Mouse (Mus musculus) hindbrain, embryonic 16.5 days (tissue): Measurements from ENCODE around the gene Dhps. TPM values are rescaled to one million over a fixed set of nuclear protein-coding genes. Genes with fewer than 3 reads are reported as not detected.

ENCODE experiments used
- ATAC-seq: fragments of 200-750 bp; cut with Nextera tagmentation; 2 replicates; pipeline ENCODE4 v1.8.0; 2017; ENCODE audit warnings: moderate TSS enrichment, moderate library complexity
- H3K27ac ChIP-seq: fragments of 300-500 bp; sonication (generic); 2 replicates; pipeline ENCODE4 v1.5.1; 2014; ENCODE audit warnings: low read depth, mild to moderate bottlenecking, control low read depth, low read length, moderate library complexity
- H3K27me3 ChIP-seq: fragments of 300-500 bp; sonication (generic); replicated peaks from 2 replicates; pipeline ENCODE4 v1.6.1; 2014; ENCODE audit warnings: low read length; ENCODE audit not compliant: control insufficient read depth, insufficient read depth
- H3K36me3 ChIP-seq: fragments of 300-500 bp; sonication (generic); 2 replicates; pipeline ENCODE4 v1.6.1; 2014; ENCODE audit warnings: mild to moderate bottlenecking, low read length, moderate library complexity, mixed read lengths; ENCODE audit not compliant: control insufficient read depth, insufficient read depth
- H3K4me1 ChIP-seq: fragments of 300-500 bp; sonication (generic); 2 replicates; pipeline ENCODE4 v1.6.1; 2014; ENCODE audit warnings: low read depth, low read length; ENCODE audit not compliant: control insufficient read depth, insufficient read depth
- H3K4me2 ChIP-seq: fragments of 300-500 bp; sonication (generic); 2 replicates; pipeline ENCODE4 v1.6.1; 2014; ENCODE audit warnings: mild to moderate bottlenecking, low read length, control low read depth, moderate library complexity
- H3K4me3 ChIP-seq: fragments of 300-500 bp; sonication (generic); 2 replicates; pipeline ENCODE4 v1.5.1; 2014; ENCODE audit warnings: mild to moderate bottlenecking, low read length, control low read depth, moderate library complexity
- H3K9ac ChIP-seq: fragments of 300-500 bp; sonication (generic); 2 replicates; pipeline ENCODE4 v1.6.1; 2014; ENCODE audit warnings: low read depth, mild to moderate bottlenecking, control low read depth, low read length, moderate library complexity
- H3K9me3 ChIP-seq: fragments of 300-500 bp; sonication (generic); 2 replicates; pipeline ENCODE4 v1.6.1; 2014; ENCODE audit warnings: mild to moderate bottlenecking, low read length, moderate library complexity; ENCODE audit not compliant: control insufficient read depth
- WGBS: fragments of 180-500 bp; shearing (Covaris S2); extraction: QIAGEN DNeasy Blood & Tissue Kit; methylation state at CpG from one replicate; pipeline ENCODE4 v1.1.7; 2014; 5-methylcytosine and 5-hydroxymethylcytosine counted together
- polyA plus RNA-seq: library from polyadenylated mRNA; unstranded; fragments of >200 nt; fragmentation: Nextera tagmentation; extraction: Ambion mirVana; gene quantifications from 2 replicates; pipeline ENCODE4 v1.2.1, GENCODE M21; 2015

Dhps gene
- 112 and 119 TPM in 2 replicates for polyA plus RNA-seq

DNA sequence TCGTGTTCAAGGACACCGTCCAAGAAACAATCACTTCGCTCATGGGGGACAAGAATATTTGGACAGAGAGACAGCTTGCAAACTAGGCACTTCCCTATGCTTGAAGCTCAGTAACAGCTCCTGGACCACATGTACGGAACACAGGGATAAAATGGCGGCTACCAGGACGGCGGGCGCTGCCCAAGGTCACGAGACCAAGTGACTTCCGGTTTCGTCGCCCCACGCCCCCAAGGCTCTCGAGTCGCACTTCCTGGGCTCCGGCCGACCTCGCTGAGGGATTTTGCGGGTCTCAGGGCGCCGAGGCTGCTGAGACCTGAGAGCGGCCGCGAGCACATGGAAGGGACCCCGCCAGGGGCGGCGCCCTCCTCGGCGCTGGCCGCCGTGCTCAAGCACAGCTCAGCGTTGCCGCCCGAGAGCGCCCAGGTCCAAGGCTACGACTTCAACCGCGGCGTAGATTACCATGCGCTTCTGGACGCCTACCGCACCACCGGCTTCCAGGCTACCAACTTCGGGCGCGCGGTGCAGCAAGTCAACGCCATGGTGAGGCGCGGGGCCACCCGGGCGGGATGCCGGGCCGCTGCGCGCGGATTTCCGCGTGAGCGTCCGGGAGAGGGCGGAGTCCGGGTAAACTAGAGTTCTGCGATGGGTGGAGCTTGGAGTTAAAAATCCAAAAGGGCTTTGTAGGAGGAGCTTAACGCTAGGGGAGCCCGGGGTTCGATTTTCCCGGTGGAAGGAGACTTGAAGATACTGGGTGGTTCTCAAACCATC, at the start of gene Dhps:
Gene Dhps (plus strand): TSS at position 244 of the 768 bp plus-strand sequence.
- Histone ChIP-seq H3K27me3 (no peaks in the 10 kb centered on the region), H3K4me1 (peaks cover 16% of the 10 kb centered on the region), H3K4me2 (peak within 1 kb of the TSS; percentile 88), H3K9me3 (no peaks in the 10 kb centered on the region), H3K27ac (peak within 1 kb of the TSS; percentile 93), H3K36me3 (peaks cover 23% of the 10 kb centered on the region), H3K4me3 (peak within 1 kb of the TSS; percentile 90), H3K9ac (peak within 1 kb of the TSS; percentile 86)
- ATAC-seq, result peak; percentile 91
- 0% methylated on average over 68 of the region's 68 CpGs for WGBS

DNA sequence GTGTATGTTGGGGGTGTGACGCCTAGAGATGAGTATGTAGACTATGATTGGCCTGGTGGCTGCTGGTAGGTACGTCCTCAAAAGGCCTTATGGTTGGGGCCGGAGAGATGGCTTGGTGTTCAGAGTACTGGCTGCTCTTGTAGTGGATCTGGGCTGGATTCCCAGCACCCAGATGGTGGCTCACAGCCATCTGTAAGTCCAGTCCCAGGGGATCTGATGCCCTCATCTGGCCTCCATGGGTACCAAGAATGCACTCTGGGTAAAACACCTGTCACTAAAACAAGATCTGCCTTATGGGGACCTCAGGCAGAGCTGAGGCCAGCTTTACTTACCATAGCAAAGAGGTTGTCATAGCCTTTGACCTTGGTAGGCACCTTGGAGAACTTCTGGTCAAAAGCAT, 47.7 kb upstream of the Dhps start:
- H3K9ac ChIP-seq, result no peak overlapping the region
- H3K9me3 ChIP-seq, result no peaks in the 10 kb centered on the region
- 86% methylated on average over 3 of the region's 3 CpGs for WGBS
- no peak for ATAC-seq
- H3K36me3 ChIP-seq, result peaks cover 13% of the 10 kb centered on the region
- peak overlapping the region; percentile 90 for H3K4me3 ChIP-seq
- H3K27ac ChIP-seq, result no peak overlapping the region
- H3K27me3 ChIP-seq, result no peaks in the 10 kb centered on the region
- H3K4me1 ChIP-seq, result peaks cover 30% of the 10 kb centered on the region
- H3K4me2 ChIP-seq, result peak overlapping the region; percentile 95

DNA sequence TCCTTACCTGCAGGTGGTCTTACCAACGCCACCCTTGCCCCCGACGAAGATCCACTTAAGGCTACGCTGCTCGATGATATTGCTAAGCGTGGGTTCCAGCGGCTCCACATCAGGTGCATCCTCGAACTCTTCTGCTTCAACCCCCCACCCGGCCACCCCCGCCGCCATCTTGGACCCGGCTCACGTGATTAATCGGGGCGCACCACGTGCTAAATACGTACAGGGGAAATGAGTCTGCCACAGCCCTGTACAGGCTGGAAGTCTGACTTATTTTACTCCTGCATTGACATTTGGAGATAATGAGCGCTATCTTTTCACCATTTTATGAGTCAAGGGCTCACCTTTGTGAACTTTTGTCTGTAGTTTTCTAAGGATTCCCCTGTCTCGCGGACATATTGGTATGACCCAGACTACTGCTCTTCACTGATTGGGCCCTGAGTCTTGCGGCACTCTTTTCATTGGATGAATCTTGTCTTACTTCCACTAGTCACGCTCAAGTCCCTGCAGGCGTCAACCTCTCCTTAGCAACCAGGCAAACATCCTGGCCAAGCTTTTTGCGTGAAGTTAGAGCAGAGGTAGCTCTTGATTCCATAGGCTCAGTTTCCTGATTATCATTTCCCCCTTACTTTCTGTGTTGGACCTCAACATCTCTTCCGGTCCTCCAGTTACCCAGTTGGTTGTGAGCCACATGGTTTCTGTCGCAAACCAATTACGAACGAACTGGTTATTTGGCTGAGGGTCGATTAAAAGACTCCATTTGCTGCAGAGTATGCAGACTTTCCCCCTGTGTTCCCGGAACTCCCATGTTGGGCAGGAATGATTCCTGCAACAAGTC, 46.2 kb upstream of the Dhps start, which contains the start of gene Asna1:
Gene Asna1 (minus strand): TSS at position 184 of the 835 bp plus-strand sequence.
- peak; percentile 91 for ATAC-seq
- 6% methylated on average over 30 of the region's 30 CpGs for WGBS
- Histone ChIP-seq H3K27me3 (no peaks in the 10 kb centered on the region), H3K9me3 (no peaks in the 10 kb centered on the region), H3K9ac (peak within 1 kb of the TSS; percentile 86), H3K4me2 (peak within 1 kb of the TSS; percentile 95), H3K36me3 (peaks cover 13% of the 10 kb centered on the region), H3K4me1 (peaks cover 34% of the 10 kb centered on the region), H3K27ac (peak within 1 kb of the TSS; percentile 70), H3K4me3 (peak within 1 kb of the TSS; percentile 90)

GRCm38 (mm10) chr8:85026670-85027515, 44.7 kb upstream of the Dhps start, which contains the start of gene Trir:
Gene Trir (plus strand): TSS chr8:85026823.
- ATAC-seq, result peak; percentile 81
- H3K36me3 ChIP-seq, result peaks cover 21% of the 10 kb centered on the region
- peak within 1 kb of the TSS; percentile 100 for H3K4me3 ChIP-seq
- no peaks in the 10 kb centered on the region for H3K27me3 ChIP-seq
- peak within 1 kb of the TSS; percentile 95 for H3K4me2 ChIP-seq
- peak within 1 kb of the TSS; percentile 95 for H3K27ac ChIP-seq
- H3K9ac ChIP-seq, result peak within 1 kb of the TSS; percentile 100
- WGBS, result 0% methylated on average over 72 of the region's 75 CpGs
- no peaks in the 10 kb centered on the region for H3K9me3 ChIP-seq
- peaks cover 34% of the 10 kb centered on the region for H3K4me1 ChIP-seq

GRCm38 (mm10) chr8:85027516-85027855, 44.1 kb upstream of the Dhps start:
- no peaks in the 10 kb centered on the region for H3K27me3 ChIP-seq
- H3K4me1 ChIP-seq, result peaks cover 34% of the 10 kb centered on the region
- H3K4me3 ChIP-seq, result peak overlapping the region; percentile 100
- H3K36me3 ChIP-seq, result peaks cover 26% of the 10 kb centered on the region
- H3K9ac ChIP-seq, result peak overlapping the region; percentile 100
- WGBS, result under 1% methylated on average over 13 of the region's 13 CpGs
- H3K4me2 ChIP-seq, result peak overlapping the region; percentile 95
- H3K9me3 ChIP-seq, result no peaks in the 10 kb centered on the region
- H3K27ac ChIP-seq, result no peak overlapping the region
- ATAC-seq, result no peak

GRCm38 (mm10) chr8:85027922-85028321, 43.6 kb upstream of the Dhps start:
- H3K9ac ChIP-seq, result peak overlapping the region; percentile 100
- H3K36me3 ChIP-seq, result peaks cover 30% of the 10 kb centered on the region
- WGBS, result 18% methylated on average over 2 of the region's 2 CpGs
- peak overlapping the region; percentile 100 for H3K4me3 ChIP-seq
- no peaks in the 10 kb centered on the region for H3K27me3 ChIP-seq
- H3K27ac ChIP-seq, result no peak overlapping the region
- H3K9me3 ChIP-seq, result no peaks in the 10 kb centered on the region
- H3K4me1 ChIP-seq, result peaks cover 34% of the 10 kb centered on the region
- no peak for ATAC-seq
- peak overlapping the region; percentile 95 for H3K4me2 ChIP-seq

DNA sequence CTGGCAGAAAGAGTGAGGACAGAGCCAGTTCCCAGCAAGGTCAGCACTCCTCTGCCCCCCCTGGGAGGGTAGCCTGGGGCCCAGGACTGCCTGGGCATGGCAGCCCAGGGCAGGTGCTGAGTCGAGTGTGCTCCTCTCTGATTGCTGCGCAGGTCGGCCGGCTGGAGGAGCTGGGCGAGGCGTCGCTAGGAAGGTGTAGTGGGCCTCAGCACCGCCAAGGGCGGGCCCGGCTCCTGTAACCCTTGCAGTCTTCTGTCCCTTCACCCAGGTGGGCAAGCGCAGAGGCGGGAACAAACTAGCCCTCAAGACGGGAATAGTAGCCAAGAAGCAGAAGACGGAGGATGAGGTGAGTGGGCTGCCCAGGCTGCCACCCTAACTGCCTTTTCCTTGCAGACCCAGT, 42.3 kb upstream of the Dhps start:
- no peaks in the 10 kb centered on the region for H3K27me3 ChIP-seq
- H3K27ac ChIP-seq, result no peak overlapping the region
- no peak for ATAC-seq
- H3K4me2 ChIP-seq, result peak overlapping the region; percentile 95; the same call in 1 of the 2 replicates
- no peak overlapping the region for H3K4me3 ChIP-seq
- 94% methylated on average over 14 of the region's 14 CpGs for WGBS
- H3K9ac ChIP-seq, result no peak overlapping the region; the same call in 1 of the 2 replicates
- peaks cover 28% of the 10 kb centered on the region for H3K36me3 ChIP-seq
- peaks cover 29% of the 10 kb centered on the region for H3K4me1 ChIP-seq
- no peaks in the 10 kb centered on the region for H3K9me3 ChIP-seq

- ATAC-seq, result no peak
- H3K4me1 ChIP-seq, result peaks cover 28% of the 10 kb centered on the region
- H3K36me3 ChIP-seq, result peaks cover 28% of the 10 kb centered on the region
- H3K9me3 ChIP-seq, result no peaks in the 10 kb centered on the region
- H3K4me3 ChIP-seq, result no peak overlapping the region
- H3K4me2 ChIP-seq, result no peak overlapping the region
- no peak overlapping the region for H3K9ac ChIP-seq
- WGBS, result 87% methylated on average over 4 of the region's 4 CpGs
- H3K27ac ChIP-seq, result no peak overlapping the region
- H3K27me3 ChIP-seq, result no peaks in the 10 kb centered on the region
These were observed 38.8 kb upstream of the Dhps start for GRCm38 (mm10) chr8:85032622-85033311.
